Mouse (Mus musculus): Measurements from ENCODE around the gene Qars.

Qars gene

GRCm38 (mm10) chr9:108530954-108531353 is 23.4 kb downstream of the Qars start:
- no peak for DNase-seq (ENCODE audit: low spot score in 2 of 2)

- no peak for DNase-seq (ENCODE audit: low spot score in 2 of 2)
Observed at GRCm38 (mm10) chr9:108531496-108531895, 24.0 kb downstream of the Qars start.

GRCm38 (mm10) chr9:108540846-108541245 is 33.3 kb downstream of the Qars start:
- no peak for DNase-seq (ENCODE audit: low spot score in 2 of 2)

- DNase-seq (ENCODE audit: low spot score in 2 of 2): no peak
Observed at GRCm38 (mm10) chr9:108545986-108546385, 38.5 kb downstream of the Qars start.

- DNase-seq (ENCODE audit: low spot score in 2 of 2): no peak
Observed at GRCm38 (mm10) chr9:108546875-108547274, 39.4 kb downstream of the Qars start.

GRCm38 (mm10) chr9:108559169-108559568 is 51.7 kb downstream of the Qars start:
- DNase-seq (ENCODE audit: low spot score in 2 of 2): no peak

GRCm38 (mm10) chr9:108560227-108560841 is 52.8 kb downstream of the Qars start, which contains the start of gene Impdh2:
Gene Impdh2 (plus strand): TSS chr9:108560286.
- peak; percentile 81 to 93 for DNase-seq (ENCODE audit: low spot score in 2 of 2)

- DNase-seq (ENCODE audit: low spot score in 2 of 2): no peak
Observed at GRCm38 (mm10) chr9:108563671-108564070, 56.2 kb downstream of the Qars start.

GRCm38 (mm10) chr9:108564131-108564530 is 56.6 kb downstream of the Qars start:
- no peak for DNase-seq (ENCODE audit: low spot score in 2 of 2)
